Mouse (Mus musculus) liver, postnatal 0 days (tissue): ENCODE results near the gene Slc38a3.

Source experiments
- CTCF ChIP-seq: sonication (generic); IDR thresholded peaks from 2 replicates; pipeline ENCODE4 v1.5.1; 2016; ENCODE audit warnings: antibody characterized with exemption, low read depth
- EP300 ChIP-seq: IDR thresholded peaks from 2 replicates; pipeline ENCODE4 v1.6.1; 2016; ENCODE audit warnings: antibody characterized with exemption, low read depth, mild to moderate bottlenecking

GRCm38 (mm10) chr9:107634406-107635278, 34.7 kb downstream of the Slc38a3 start:
- no peak for TF ChIP-seq CTCF
- no peak for TF ChIP-seq EP300
